Mouse (Mus musculus): ENCODE measurements at regions not wholly inside any gene's neighbourhood (a gene's known extent, or its start where the extent isn't known, plus 50 kb on each side); places are given as distances from the start of the nearest gene placed in this dataset.
A peak's percentile ranks its signal among the peaks of the same experiment; 100 is the strongest.

DNA sequence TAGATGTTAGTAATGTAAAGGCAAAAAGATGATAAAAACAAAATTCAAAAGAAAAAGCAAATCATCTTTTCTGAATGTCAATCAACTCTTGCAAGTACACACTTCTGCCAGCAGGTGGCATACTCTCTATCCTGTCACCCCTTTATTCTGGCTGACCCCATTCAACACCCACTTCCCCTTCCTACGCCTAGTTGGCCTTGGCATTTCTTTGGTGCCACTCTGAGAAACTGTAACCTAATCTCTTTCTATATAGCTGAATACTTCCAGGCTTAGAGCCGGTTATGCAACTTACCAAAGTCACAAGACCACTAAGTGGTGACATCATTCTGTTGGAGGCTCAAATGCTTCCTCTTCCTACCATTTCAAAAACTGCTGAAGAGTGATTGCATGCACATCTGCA, 165.2 kb upstream of the Pex5l start:
- TF ChIP-seq CTCF (IDR thresholded peaks at IDR 0.05) = peak; percentile 62
- no peak for TF ChIP-seq EP300 (IDR thresholded peaks at IDR 0.05)
